Mouse (Mus musculus): Measurements from ENCODE around the gene Smyd3.

DNA sequence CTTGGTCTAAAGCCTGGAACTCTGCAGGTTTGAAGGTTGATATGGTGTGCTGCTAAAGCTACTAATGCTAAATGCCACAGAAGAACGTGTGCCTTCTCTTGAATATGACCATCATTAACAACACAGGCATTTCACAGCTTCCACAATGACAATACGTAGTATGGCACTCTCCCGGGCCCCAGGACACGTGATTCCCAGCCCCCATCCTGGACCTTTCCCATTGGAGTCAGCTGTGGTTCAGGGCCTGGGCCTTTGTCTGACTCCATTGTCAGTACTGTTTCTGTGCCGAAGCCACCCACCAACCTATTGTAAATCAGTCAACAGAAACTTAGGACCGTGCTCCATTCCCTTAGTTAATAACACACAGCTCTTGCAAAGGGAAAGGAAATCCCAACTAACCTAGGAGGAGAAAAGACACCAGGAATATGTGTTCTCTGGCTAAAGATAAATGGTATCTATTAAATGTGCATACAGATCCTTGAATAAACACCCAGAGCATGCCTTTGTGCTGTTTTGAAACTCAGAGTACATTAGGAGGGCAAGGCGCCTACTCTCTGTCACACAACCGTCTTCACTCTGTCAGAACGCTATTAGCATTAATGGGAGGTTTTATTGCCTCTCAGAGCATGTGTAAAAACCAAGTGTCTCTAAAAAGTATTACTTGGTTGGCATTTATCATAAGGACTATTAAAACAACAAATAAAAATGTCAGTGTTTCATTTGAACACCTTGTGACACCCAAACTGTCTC lies 397.4 kb downstream of the Smyd3 start:
- TF ChIP-seq POLR2A (IDR thresholded peaks at IDR 0.05; ENCODE audit: borderline replicate concordance, extremely low read depth, insufficient read depth, insufficient read length, poor library complexity, severe bottlenecking) (no peak), CTCF (IDR thresholded peaks at IDR 0.05; ENCODE audit: borderline replicate concordance, extremely low read depth, insufficient read depth, insufficient read length) (no peak)
